Mouse (Mus musculus) hindbrain, embryonic 10.5 days (tissue): Measurements from ENCODE around the gene Meiob. TPM values are rescaled to one million over a fixed set of nuclear protein-coding genes. Genes with fewer than 3 reads are reported as not detected.

ENCODE experiments used
- DNase-seq: peaks from one replicate; pipeline ENCODE4 v3.0.0-alpha.2; 2017; ENCODE audit warnings: low spot score
- H3K27ac ChIP-seq: fragments of 300-500 bp; sonication (generic); 2 replicates; pipeline ENCODE4 v1.5.1; 2016; ENCODE audit warnings: mild to moderate bottlenecking, moderate library complexity
- H3K27me3 ChIP-seq: fragments of 300-500 bp; sonication (generic); 2 replicates; pipeline ENCODE4 v1.6.1; 2016; ENCODE audit warnings: mild to moderate bottlenecking; ENCODE audit not compliant: poor library complexity, insufficient read depth, severe bottlenecking
- H3K36me3 ChIP-seq: fragments of 300-500 bp; sonication (generic); 2 replicates; pipeline ENCODE4 v1.6.1; 2016; ENCODE audit warnings: mild to moderate bottlenecking, moderate library complexity
- H3K4me1 ChIP-seq: fragments of 300-500 bp; sonication (generic); replicated peaks from 2 replicates; pipeline ENCODE4 v1.6.1; 2016; ENCODE audit warnings: mild to moderate bottlenecking
- H3K4me3 ChIP-seq: fragments of 300-500 bp; sonication (generic); 2 replicates; pipeline ENCODE4 v1.5.1; 2016; ENCODE audit warnings: mild to moderate bottlenecking, moderate library complexity
- H3K9me3 ChIP-seq: fragments of 300-500 bp; sonication (generic); 2 replicates; pipeline ENCODE4 v1.6.1; 2016; ENCODE audit warnings: mild to moderate bottlenecking, moderate library complexity
- WGBS: fragments of 180-500 bp; shearing (Covaris S2); methylation state at CpG from one replicate; pipeline ENCODE4 v1.1.7; 2016; 5-methylcytosine and 5-hydroxymethylcytosine counted together
- polyA plus RNA-seq: library from polyadenylated mRNA; unstranded; fragments of >200 nt; fragmentation: Nextera tagmentation; extraction: Ambion mirVana; gene quantifications from 2 replicates; pipeline ENCODE4 v1.2.1, GENCODE M21; 2016

The Meiob gene
- polyA plus RNA-seq, 1 experiment from 2014 or later, result not detected

DNA sequence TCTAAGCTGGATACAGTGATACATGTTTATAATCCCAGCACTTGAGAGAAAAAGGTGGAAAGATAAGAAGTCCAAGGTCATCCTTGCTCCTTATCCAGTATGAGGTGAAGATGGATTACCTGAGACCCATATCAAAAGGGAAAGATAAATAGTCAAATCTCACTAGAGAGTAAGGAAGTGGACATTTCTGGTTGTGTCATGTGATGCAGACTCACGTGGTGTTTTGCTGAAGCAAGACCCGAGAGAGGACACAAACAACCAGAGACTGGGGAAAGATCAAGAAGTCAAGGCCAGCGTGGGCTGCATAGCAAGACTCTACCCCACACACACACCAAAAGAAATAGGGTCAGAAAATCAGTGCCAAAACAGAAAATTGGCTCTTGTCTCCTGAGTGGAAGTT is 7.1 kb upstream of the Meiob start:
- Histone ChIP-seq H3K4me3 (no peak overlapping the region), H3K4me1 (no peaks in the 10 kb centered on the region), H3K36me3 (no peaks in the 10 kb centered on the region), H3K27ac (no peak overlapping the region), H3K27me3 (no peaks in the 10 kb centered on the region), H3K9me3 (no peaks in the 10 kb centered on the region)
- WGBS, result 75% methylated on average over 3 of the region's 3 CpGs
- no peak for DNase-seq

DNA sequence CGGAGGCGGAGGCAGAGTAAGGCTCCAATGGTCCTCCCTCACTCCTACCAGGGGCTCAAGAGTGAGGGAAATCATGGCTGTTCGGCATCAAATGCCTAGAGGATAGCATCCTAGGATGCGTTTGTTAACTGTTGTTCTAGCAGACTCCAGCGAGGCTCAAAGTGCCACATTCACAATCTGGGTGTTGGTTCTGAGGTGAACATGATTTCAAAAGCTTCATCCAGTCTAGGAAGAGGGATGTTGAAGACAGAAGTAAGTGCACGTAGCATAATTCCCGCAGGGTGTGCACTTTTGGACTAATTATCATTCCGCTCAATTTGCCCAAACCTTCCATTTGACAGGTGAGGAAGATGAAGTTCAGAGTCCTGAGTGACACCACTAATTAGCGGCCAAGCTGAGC is 5.9 kb upstream of the Meiob start:
- 56% methylated on average over 9 of the region's 9 CpGs for WGBS
- Histone ChIP-seq H3K36me3 (no peaks in the 10 kb centered on the region), H3K27me3 (peaks cover 9% of the 10 kb centered on the region), H3K4me3 (no peak overlapping the region), H3K27ac (no peak overlapping the region), H3K9me3 (no peaks in the 10 kb centered on the region), H3K4me1 (no peaks in the 10 kb centered on the region)
- DNase-seq, result no peak

DNA sequence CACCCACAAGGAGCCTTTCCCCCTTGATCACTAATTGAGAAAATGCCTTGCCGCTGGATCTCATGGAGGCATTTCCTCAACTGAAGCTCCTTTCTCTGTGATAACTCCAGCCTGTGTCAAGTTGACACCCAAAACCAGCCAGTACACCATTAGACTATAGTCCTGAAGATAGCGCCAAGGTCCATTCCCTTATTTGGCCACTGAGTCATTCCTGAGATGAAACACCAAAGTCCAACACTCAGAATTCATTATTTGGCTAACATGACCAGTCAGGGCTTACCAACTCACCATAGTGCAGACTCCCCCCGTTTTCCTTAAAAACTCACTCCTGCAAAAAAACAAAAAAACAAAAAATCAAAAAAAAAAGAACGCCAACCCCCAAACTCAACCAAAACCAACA is 4.6 kb upstream of the Meiob start:
- Histone ChIP-seq H3K9me3 (no peaks in the 10 kb centered on the region), H3K27me3 (peaks cover 21% of the 10 kb centered on the region), H3K36me3 (no peaks in the 10 kb centered on the region), H3K4me1 (peaks cover 9% of the 10 kb centered on the region), H3K4me3 (no peak overlapping the region), H3K27ac (no peak overlapping the region)
- DNase-seq, result no peak
- 89% methylated on average over 4 of the region's 4 CpGs for WGBS

DNA sequence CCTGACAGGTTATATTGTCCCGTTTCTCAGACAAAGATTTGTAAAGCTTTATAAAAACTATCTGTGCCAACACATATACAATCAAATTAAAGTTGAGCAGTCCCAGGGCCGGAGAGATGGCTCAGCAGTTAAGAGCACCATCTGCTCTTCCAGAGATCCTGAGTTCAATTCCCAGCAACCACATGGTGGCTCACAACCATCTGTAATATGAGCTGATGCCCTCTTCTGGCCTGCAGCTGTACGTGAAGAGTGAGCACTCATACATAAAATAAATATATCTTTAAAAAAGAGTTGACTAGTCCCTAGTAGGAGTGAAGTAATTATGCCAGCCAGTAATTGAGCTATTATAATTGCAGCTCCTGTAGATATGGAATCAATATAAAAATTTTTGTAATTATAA is 3.6 kb upstream of the Meiob start:
- Histone ChIP-seq H3K4me1 (peaks cover 13% of the 10 kb centered on the region), H3K27me3 (peaks cover 32% of the 10 kb centered on the region), H3K4me3 (no peak overlapping the region), H3K36me3 (no peaks in the 10 kb centered on the region), H3K27ac (no peak overlapping the region), H3K9me3 (no peaks in the 10 kb centered on the region)
- no peak for DNase-seq
- WGBS, result 55% methylated on average over 3 of the region's 3 CpGs

DNA sequence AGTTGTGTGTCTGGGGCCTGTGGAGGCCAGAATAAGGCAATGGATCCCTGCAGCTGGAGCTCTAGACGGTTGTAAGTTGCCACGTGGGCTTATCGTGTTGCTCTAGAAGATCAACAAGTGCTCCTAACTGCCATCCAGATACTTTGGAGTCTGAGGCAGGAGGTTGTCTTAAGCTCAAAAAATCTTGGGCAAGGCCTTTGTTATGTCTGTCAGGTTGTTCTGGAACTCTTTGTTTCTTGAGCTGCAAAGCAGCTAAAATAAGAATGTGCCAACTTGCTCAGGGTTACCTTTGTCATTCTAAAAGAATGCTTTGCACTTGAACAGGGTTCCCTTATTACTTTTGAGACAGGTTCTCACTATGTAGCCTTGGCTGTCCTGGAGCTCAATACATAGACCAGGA is 7.1 kb downstream of the Meiob start:
- 81% methylated on average over 3 of the region's 3 CpGs for WGBS
- no peaks in the 10 kb centered on the region for H3K9me3 ChIP-seq
- no peaks in the 10 kb centered on the region for H3K36me3 ChIP-seq
- H3K27me3 ChIP-seq, result peaks cover 15% of the 10 kb centered on the region; the same call in 1 of the 2 replicates
- no peak overlapping the region for H3K4me3 ChIP-seq
- no peak for DNase-seq
- no peaks in the 10 kb centered on the region for H3K4me1 ChIP-seq
- no peak overlapping the region for H3K27ac ChIP-seq

DNA sequence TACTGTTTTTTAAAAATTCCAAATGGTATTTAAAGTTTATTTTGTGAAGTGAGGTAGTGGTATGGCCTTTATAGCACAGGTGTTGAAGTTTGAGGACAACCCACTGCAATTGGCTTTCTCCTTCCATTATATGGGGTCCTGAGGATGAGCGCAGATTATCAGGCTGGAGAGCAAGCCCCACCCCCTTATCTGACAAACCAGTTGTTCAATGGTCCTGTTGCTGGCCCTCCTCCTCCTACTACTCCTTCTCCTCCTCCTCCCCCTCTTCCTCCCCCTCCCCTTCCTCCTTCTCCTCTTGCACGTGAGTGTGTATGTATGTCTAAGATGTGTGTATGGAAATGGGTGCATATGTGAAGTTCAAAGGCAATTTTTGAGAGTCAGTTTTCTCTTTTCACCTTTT is 8.1 kb downstream of the Meiob start:
- 38% methylated on average over 2 of the region's 2 CpGs for WGBS
- Histone ChIP-seq H3K4me1 (no peaks in the 10 kb centered on the region), H3K9me3 (no peaks in the 10 kb centered on the region)

DNA sequence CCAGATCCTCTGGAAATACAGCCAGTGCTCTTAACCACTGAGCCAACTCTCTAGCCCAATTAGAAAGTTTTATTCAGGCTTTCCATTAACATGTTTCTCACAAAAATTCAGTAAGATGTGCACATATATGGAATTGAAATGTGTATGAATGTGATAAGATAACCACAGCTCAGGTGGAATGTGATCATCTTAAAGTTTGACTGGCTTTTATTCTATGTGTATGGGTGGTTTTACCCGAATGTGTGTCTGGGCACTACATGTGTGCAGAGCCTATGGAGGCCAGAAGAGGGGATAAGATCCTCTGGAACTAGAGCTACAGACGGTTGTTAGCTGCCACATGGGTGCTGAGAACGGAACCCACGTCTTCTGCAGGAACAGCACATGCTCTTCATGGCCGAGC is 11.2 kb downstream of the Meiob start:
- H3K27ac ChIP-seq, result no peak overlapping the region
- no peaks in the 10 kb centered on the region for H3K9me3 ChIP-seq
- H3K27me3 ChIP-seq, result no peaks in the 10 kb centered on the region
- no peaks in the 10 kb centered on the region for H3K4me1 ChIP-seq
- H3K4me3 ChIP-seq, result no peak overlapping the region
- WGBS, result 83% methylated on average over 5 of the region's 5 CpGs
- no peak for DNase-seq
- no peaks in the 10 kb centered on the region for H3K36me3 ChIP-seq

More for the DNA sequence above, 8.1 kb downstream of the Meiob start:
- H3K36me3 ChIP-seq, result no peaks in the 10 kb centered on the region
- H3K4me3 ChIP-seq, result no peak overlapping the region
- H3K27me3 ChIP-seq, result peaks cover 6% of the 10 kb centered on the region; the same call in 1 of the 2 replicates
- no peak for DNase-seq
- H3K27ac ChIP-seq, result no peak overlapping the region

DNA sequence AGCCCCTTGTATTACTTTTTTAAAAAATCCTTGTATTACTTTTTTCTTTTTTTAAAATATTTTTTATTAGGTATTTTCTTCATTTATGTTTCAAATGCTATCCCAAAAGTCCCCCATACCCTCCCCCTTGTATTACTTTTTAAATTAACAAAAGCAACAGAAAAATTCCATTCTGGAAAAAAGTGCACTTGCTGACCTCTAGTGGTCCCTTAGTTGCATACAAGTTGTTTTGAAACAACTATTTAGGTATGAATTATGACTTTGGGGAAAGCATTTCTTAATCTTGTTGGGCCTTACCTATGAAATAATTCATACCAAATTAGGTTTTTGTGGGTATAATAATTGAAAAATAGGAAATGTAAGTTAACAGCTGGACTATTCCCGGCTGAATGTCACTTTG is 13.4 kb downstream of the Meiob start:
- H3K4me1 ChIP-seq, result no peaks in the 10 kb centered on the region
- H3K27ac ChIP-seq, result no peak overlapping the region
- no peak for DNase-seq
- no peaks in the 10 kb centered on the region for H3K9me3 ChIP-seq
- H3K36me3 ChIP-seq, result no peaks in the 10 kb centered on the region
- WGBS, result 40% methylated on average over 1 of the region's 1 CpGs
- H3K27me3 ChIP-seq, result no peaks in the 10 kb centered on the region
- H3K4me3 ChIP-seq, result no peak overlapping the region

DNA sequence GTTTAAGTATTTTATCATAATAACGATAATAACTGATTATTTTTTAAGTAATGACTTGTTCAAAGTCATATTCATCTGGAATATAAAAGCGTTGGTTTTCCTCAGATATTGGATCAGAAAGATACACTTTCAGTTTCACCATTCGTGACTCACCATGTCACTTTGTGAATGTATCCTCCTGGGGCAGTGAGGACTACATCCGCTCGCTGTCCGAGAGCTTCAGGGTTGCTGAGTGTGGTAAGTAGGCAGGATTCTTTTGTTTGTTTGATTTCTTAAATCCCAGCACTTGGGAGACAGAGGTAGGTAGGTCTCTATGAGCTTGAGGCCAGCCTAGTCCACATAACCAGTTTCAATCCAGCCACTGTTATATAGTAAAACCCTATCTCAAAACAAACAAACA is 14.1 kb downstream of the Meiob start:
- Histone ChIP-seq H3K36me3 (no peaks in the 10 kb centered on the region), H3K9me3 (no peaks in the 10 kb centered on the region), H3K4me1 (no peaks in the 10 kb centered on the region), H3K27ac (no peak overlapping the region), H3K27me3 (no peaks in the 10 kb centered on the region), H3K4me3 (no peak overlapping the region)
- WGBS, result 50% methylated on average over 6 of the region's 6 CpGs
- no peak for DNase-seq

DNA sequence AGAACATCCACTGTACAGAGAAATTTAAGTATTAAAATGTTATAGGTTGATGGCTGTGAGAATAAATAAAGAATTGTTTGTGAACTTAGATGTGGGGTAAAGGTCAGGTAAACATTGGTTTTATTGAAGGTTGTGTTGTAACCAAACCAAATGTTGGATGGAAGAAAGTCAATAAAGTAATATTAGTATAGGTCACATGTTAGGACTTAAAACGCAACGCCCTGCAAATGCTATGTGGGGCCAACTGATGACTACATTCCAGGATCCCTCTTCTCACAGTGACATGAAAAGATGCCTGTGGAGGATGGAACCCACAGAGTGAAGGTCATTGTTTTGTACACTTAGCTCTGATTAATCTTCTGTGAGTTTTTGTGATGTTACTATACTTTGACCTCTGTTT is 15.4 kb downstream of the Meiob start:
- Histone ChIP-seq H3K27me3 (no peaks in the 10 kb centered on the region; the same call in 1 of the 2 replicates), H3K27ac (no peak overlapping the region), H3K4me3 (no peak overlapping the region), H3K36me3 (no peaks in the 10 kb centered on the region), H3K9me3 (no peaks in the 10 kb centered on the region), H3K4me1 (no peaks in the 10 kb centered on the region)
- 74% methylated on average over 2 of the region's 2 CpGs for WGBS
- no peak for DNase-seq

DNA sequence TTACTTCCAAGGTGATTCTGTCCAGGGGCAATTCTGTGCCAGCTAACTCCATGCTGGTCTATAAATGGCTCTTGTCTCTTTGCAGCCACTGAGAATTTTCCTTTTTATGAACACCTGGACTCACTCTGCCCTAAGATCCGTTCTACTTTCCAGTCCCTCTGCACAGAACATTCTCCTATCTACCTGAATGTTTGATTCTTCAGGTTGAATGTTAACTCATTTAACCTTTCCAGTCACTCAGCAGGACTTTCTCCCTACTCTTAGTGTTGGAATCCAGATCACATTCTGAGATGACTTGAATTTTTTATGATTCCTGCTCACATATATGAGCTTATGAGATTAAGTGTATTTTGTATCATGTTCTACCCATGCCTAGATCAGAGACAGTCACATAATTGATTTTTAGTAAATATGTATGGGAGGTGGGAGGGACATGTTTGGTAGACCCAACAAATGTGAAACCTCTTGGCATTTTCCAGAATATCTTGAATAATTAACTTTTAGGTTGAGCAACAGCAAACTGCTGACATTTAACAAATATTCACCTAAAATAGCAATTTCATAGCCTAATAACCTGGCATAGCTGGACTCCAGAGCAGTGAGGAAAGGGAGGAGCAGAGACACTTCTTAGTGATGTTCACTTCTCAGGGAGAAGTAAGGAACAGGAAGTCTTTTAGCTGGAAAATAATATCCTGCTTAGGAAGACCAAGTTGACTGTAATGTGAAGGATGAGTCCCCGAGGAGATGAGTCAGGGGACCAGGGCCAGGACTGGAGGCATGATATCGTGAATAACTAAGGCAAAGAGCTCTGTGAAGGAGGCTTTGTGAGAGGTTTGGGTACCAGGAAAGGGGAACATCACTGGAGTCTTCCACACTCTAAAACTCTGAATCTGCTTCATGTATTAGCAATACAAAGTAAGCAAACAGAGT is 17.5 kb downstream of the Meiob start:
- WGBS, result 56% methylated on average over 3 of the region's 3 CpGs
- no peaks in the 10 kb centered on the region for H3K4me1 ChIP-seq
- no peaks in the 10 kb centered on the region for H3K36me3 ChIP-seq

DNA sequence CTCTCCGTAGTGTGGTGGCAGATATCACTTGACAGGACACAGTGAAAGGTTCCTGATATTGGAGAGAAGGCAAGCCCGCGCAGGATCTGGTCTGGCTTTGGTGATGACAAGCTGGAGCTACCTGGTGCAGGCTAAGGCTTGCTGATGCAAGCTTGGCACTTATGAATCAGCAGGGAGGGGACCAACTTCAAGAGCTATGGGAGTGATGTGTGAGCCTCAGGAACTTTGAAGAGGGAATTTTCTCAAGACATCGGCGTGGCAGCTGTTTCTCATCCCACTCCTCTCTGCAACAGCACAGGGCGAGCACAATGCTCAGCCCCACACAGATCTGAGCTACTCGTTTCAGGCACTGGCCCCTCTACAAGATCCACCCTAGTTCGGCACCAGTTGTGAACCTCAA is 35.8 kb downstream of the Meiob start, which contains the start of gene Hagh:
Gene Hagh (plus strand): TSS at position 302 of the 400 bp plus-strand sequence.
- H3K4me1 ChIP-seq, result no peaks in the 10 kb centered on the region
- 71% methylated on average over 8 of the region's 8 CpGs for WGBS
- no peak for DNase-seq

More for the DNA sequence above, 17.5 kb downstream of the Meiob start:
- no peak overlapping the region for H3K27ac ChIP-seq
- H3K9me3 ChIP-seq, result no peaks in the 10 kb centered on the region
- no peak overlapping the region for H3K4me3 ChIP-seq
- no peaks in the 10 kb centered on the region; the same call in 1 of the 2 replicates for H3K27me3 ChIP-seq
- DNase-seq, result no peak

DNA sequence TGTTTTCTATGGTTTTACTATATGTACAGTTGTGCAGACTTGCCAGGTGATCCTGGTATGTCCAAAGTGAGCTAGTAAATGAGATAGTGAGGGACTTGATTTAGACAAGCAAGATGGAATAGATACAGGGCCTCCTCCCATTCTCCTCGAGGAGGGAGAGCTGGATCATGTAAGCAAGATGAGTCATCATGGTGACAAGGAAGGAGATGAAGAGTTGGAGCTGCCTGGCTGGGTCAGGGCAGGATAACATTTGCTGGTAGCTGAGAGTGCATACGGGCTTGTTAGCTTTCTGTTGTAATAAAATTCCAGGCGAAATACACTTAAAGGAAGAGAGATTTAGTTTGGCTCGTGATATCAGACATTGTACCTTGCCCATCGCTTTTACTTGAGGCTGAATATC is 36.3 kb downstream of the Meiob start:
- no peak overlapping the region for H3K4me3 ChIP-seq
- no peaks in the 10 kb centered on the region for H3K36me3 ChIP-seq
- H3K27ac ChIP-seq, result no peak overlapping the region
- 70% methylated on average over 5 of the region's 5 CpGs for whole genome bisulfite sequencing
- H3K9me3 ChIP-seq, result no peaks in the 10 kb centered on the region
- H3K27me3 ChIP-seq, result peaks cover 7% of the 10 kb centered on the region; the same call in 1 of the 2 replicates
- H3K4me1 ChIP-seq, result no peaks in the 10 kb centered on the region
- DNase-seq, result no peak

More for the DNA sequence above, 35.8 kb downstream of the Meiob start, which contains the start of gene Hagh:
- Histone ChIP-seq H3K27me3 (peaks cover 7% of the 10 kb centered on the region; the same call in 1 of the 2 replicates), H3K27ac (no peak within 1 kb of the TSS), H3K4me3 (no peak within 1 kb of the TSS), H3K9me3 (no peaks in the 10 kb centered on the region), H3K36me3 (no peaks in the 10 kb centered on the region)
